Mouse (Mus musculus) myocyte (in vitro differentiated cells): ENCODE measurements around the gene Kif14. TPM values are rescaled to one million over a fixed set of nuclear protein-coding genes. Genes with fewer than 3 reads are reported as not detected.

Experiments
- H3K27me3 ChIP-seq: one replicate; pipeline ENCODE4 v1.6.1; 2011; ENCODE audit not compliant: control insufficient read depth, insufficient read depth, insufficient read length
- H3K36me3 ChIP-seq: one replicate; pipeline ENCODE4 v1.6.1; 2011; ENCODE audit not compliant: control insufficient read depth, insufficient read depth
- H3K4me2 ChIP-seq: one replicate; pipeline ENCODE4 v1.6.1; 2011; ENCODE audit warnings: low read depth, control low read depth
- H3K4me3 ChIP-seq: one replicate; pipeline ENCODE4 v1.5.1; 2011; ENCODE audit warnings: mild to moderate bottlenecking, control low read depth, moderate library complexity
- H3K79me2 ChIP-seq: one replicate; pipeline ENCODE4 v1.6.1; 2011; ENCODE audit not compliant: control insufficient read depth, insufficient read depth
- H3ac ChIP-seq: one replicate; pipeline ENCODE4 v1.6.1; 2011; ENCODE audit not compliant: control insufficient read depth, insufficient read length
- CEBPB ChIP-seq: IDR thresholded peaks from 2 replicates; pipeline ENCODE4 v1.6.1; 2011; ENCODE audit warnings: mild to moderate bottlenecking, moderate library complexity; ENCODE audit not compliant: poor library complexity, insufficient read depth, severe bottlenecking
- E2F4 ChIP-seq: IDR thresholded peaks from one replicate; pipeline ENCODE4 v1.6.1; 2011; ENCODE audit warnings: mild to moderate bottlenecking, control low read depth, moderate library complexity; ENCODE audit not compliant: insufficient read depth
- MAX ChIP-seq: IDR thresholded peaks from one replicate; pipeline ENCODE4 v1.6.1; 2011; ENCODE audit warnings: low read depth, mild to moderate bottlenecking, control low read depth
- MYOD1 ChIP-seq, 3 experiments: IDR thresholded peaks; one replicate each; pipeline ENCODE4 v1.6.1; 2011; ENCODE audit warnings: control low read depth in 2 of 3, low read depth in 2 of 3, mild to moderate bottlenecking in 2 of 3, moderate library complexity in 1 of 3; ENCODE audit not compliant: insufficient read length in 2 of 3, control insufficient read depth in 1 of 3
- MYOG ChIP-seq, 3 experiments: IDR thresholded peaks; one replicate each; pipeline ENCODE4 v1.6.1; 2011; ENCODE audit warnings: control low read depth in 2 of 3, low read depth in 2 of 3, mild to moderate bottlenecking in 2 of 3; ENCODE audit not compliant: insufficient read length in 2 of 3, control insufficient read depth in 1 of 3, insufficient read depth in 1 of 3
- POLR2A ChIP-seq: IDR thresholded peaks from one replicate; pipeline ENCODE4 v1.6.1; 2011; ENCODE audit warnings: low read depth, mild to moderate bottlenecking, control low read depth, moderate library complexity; ENCODE audit not compliant: insufficient read length
- POLR2AphosphoS2 ChIP-seq: IDR thresholded peaks from one replicate; pipeline ENCODE4 v1.6.1; 2011; ENCODE audit warnings: low read depth, control low read depth; ENCODE audit not compliant: insufficient read length
- REST ChIP-seq: IDR thresholded peaks from one replicate; pipeline ENCODE4 v1.6.1; 2011; ENCODE audit warnings: mild to moderate bottlenecking, control low read depth, moderate library complexity; ENCODE audit not compliant: insufficient read depth, insufficient read length
- SRF ChIP-seq: IDR thresholded peaks from one replicate; pipeline ENCODE4 v1.6.1; 2011; ENCODE audit warnings: low read depth; ENCODE audit not compliant: control insufficient read depth, insufficient read length
- TCF12 ChIP-seq: IDR thresholded peaks from one replicate; pipeline ENCODE4 v1.6.1; 2011; ENCODE audit warnings: mild to moderate bottlenecking, control low read depth; ENCODE audit not compliant: poor library complexity, insufficient read depth, severe bottlenecking
- TCF3 ChIP-seq: IDR thresholded peaks from one replicate; pipeline ENCODE4 v1.6.1; 2011; ENCODE audit warnings: low read depth, control low read depth; ENCODE audit not compliant: insufficient read length
- USF1 ChIP-seq: IDR thresholded peaks from one replicate; pipeline ENCODE4 v1.6.1; 2011; ENCODE audit warnings: low read depth, mild to moderate bottlenecking, control low read depth, moderate library complexity
- polyA plus RNA-seq: library from polyadenylated mRNA; unstranded; fragments of >200 nt; fragmentation: generic; extraction: Trizol; gene quantifications from one replicate; pipeline ENCODE4 v1.2.1, GENCODE M21; 2012; ENCODE audit warnings: missing spikeins

The Kif14 gene
- polyA plus RNA-seq, 1 experiment = 1.9 TPM

- Histone ChIP-seq H3K27me3 (no peaks in the 10 kb centered on the region), H3K79me2 (no peaks in the 10 kb centered on the region), H3K36me3 (peaks cover 12% of the 10 kb centered on the region), H3K4me3 (no peak overlapping the region), H3ac (no peak overlapping the region), H3K4me2 (no peak overlapping the region)
- TF ChIP-seq REST (no peak), POLR2A (no peak), MYOD1 (IDR thresholded peaks at IDR 0.05; ENCODE audit: control insufficient read depth in 1 of 3, insufficient read length in 2 of 3, low read depth in 2 of 3) (no peak), USF1 (no peak), TCF12 (no peak), SRF (no peak), TCF3 (no peak), POLR2AphosphoS2 (no peak), E2F4 (no peak), CEBPB (no peak), MYOG (IDR thresholded peaks at IDR 0.05; ENCODE audit: control insufficient read depth in 1 of 3, insufficient read depth in 1 of 3, insufficient read length in 2 of 3, low read depth in 2 of 3) (no peak), MAX (no peak)
These were observed 59.7 kb downstream of the Kif14 start for GRCm38 (mm10) chr1:136525818-136526217.

GRCm38 (mm10) chr1:136527163-136527562, 61.0 kb downstream of the Kif14 start:
- TF ChIP-seq POLR2AphosphoS2 = no peak
- no peak for TF ChIP-seq E2F4
- TF ChIP-seq MAX = no peak
- TF ChIP-seq REST = no peak
- no peak for TF ChIP-seq MYOD1 (IDR thresholded peaks at IDR 0.05; ENCODE audit: control insufficient read depth in 1 of 3, insufficient read length in 2 of 3, low read depth in 2 of 3)
- no peak for TF ChIP-seq USF1
- no peak for TF ChIP-seq CEBPB
- TF ChIP-seq TCF12 = no peak
- no peak for TF ChIP-seq POLR2A
- no peak for TF ChIP-seq MYOG (IDR thresholded peaks at IDR 0.05; ENCODE audit: control insufficient read depth in 1 of 3, insufficient read depth in 1 of 3, insufficient read length in 2 of 3, low read depth in 2 of 3)
- no peak for TF ChIP-seq TCF3
- no peak for TF ChIP-seq SRF
- Histone ChIP-seq H3K4me2 (no peak overlapping the region), H3K36me3 (peaks cover 4% of the 10 kb centered on the region), H3K4me3 (no peak overlapping the region), H3K79me2 (no peaks in the 10 kb centered on the region), H3K27me3 (no peaks in the 10 kb centered on the region), H3ac (no peak overlapping the region)

- Histone ChIP-seq H3K4me3 (no peak overlapping the region), H3K36me3 (peaks cover 3% of the 10 kb centered on the region), H3K27me3 (no peaks in the 10 kb centered on the region), H3K79me2 (no peaks in the 10 kb centered on the region), H3ac (no peak overlapping the region), H3K4me2 (no peak overlapping the region)
- TF ChIP-seq MYOD1 (IDR thresholded peaks at IDR 0.05; ENCODE audit: control insufficient read depth in 1 of 3, insufficient read length in 2 of 3, low read depth in 2 of 3) = no peak
- no peak for TF ChIP-seq USF1
- TF ChIP-seq TCF3 = no peak
- no peak for TF ChIP-seq TCF12
- no peak for TF ChIP-seq MYOG (IDR thresholded peaks at IDR 0.05; ENCODE audit: control insufficient read depth in 1 of 3, insufficient read depth in 1 of 3, insufficient read length in 2 of 3, low read depth in 2 of 3)
- TF ChIP-seq E2F4 = no peak
- TF ChIP-seq POLR2AphosphoS2 = no peak
- no peak for TF ChIP-seq POLR2A
- TF ChIP-seq REST = no peak
- no peak for TF ChIP-seq CEBPB
- no peak for TF ChIP-seq MAX
- TF ChIP-seq SRF = no peak
These were observed 66.4 kb downstream of the Kif14 start for GRCm38 (mm10) chr1:136532556-136532955.

- no peak overlapping the region for H3K4me2 ChIP-seq
- H3K79me2 ChIP-seq = no peaks in the 10 kb centered on the region
- no peak overlapping the region for H3K4me3 ChIP-seq
- H3ac ChIP-seq = no peak overlapping the region
- TF ChIP-seq TCF3 = no peak
- TF ChIP-seq E2F4 = no peak
- TF ChIP-seq POLR2A = no peak
- no peak for TF ChIP-seq MYOD1 (IDR thresholded peaks at IDR 0.05; ENCODE audit: control insufficient read depth in 1 of 3, insufficient read length in 2 of 3, low read depth in 2 of 3)
- TF ChIP-seq TCF12 = no peak
- TF ChIP-seq CEBPB = no peak
- no peak for TF ChIP-seq MAX
- no peak for TF ChIP-seq REST
- TF ChIP-seq MYOG (IDR thresholded peaks at IDR 0.05; ENCODE audit: control insufficient read depth in 1 of 3, insufficient read depth in 1 of 3, insufficient read length in 2 of 3, low read depth in 2 of 3) = no peak
- H3K36me3 ChIP-seq = no peaks in the 10 kb centered on the region
- H3K27me3 ChIP-seq = no peaks in the 10 kb centered on the region
These were observed 70.8 kb downstream of the Kif14 start for GRCm38 (mm10) chr1:136536947-136537346.
